Mouse (Mus musculus) CH12.LX (cell line): ENCODE data around the gene Gucy1b2. TPM values are rescaled to one million over a fixed set of nuclear protein-coding genes. Genes with fewer than 3 reads are reported as not detected.

Source experiments
- DNase-seq: peaks from one replicate; pipeline ENCODE4 v3.0.0-alpha.2; 2013; ENCODE audit errors: extremely low read depth
- H3K27ac ChIP-seq: 2 replicates; pipeline ENCODE4 v1.5.1; 2012; ENCODE audit warnings: low read depth, mild to moderate bottlenecking, control low read depth, moderate library complexity; ENCODE audit not compliant: insufficient read depth
- H3K27me3 ChIP-seq: replicated peaks from 2 replicates; pipeline ENCODE3; 2012; ENCODE audit warnings: inconsistent platforms
- H3K36me3 ChIP-seq, 2 experiments: replicated peaks in 1 of 2; 2 replicates each; pipeline versions ENCODE3 to v1.6.1; 2012; ENCODE audit warnings: inconsistent platforms in 1 of 2, low read length in 1 of 2, mild to moderate bottlenecking in 1 of 2, mixed read lengths in 1 of 2, moderate library complexity in 1 of 2; ENCODE audit not compliant: control insufficient read depth in 1 of 2, insufficient read depth in 1 of 2
- H3K4me1 ChIP-seq, 2 experiments: 2 replicates each; pipeline ENCODE4 v1.6.1; 2012; ENCODE audit warnings: inconsistent platforms in 1 of 2, moderate library complexity in 1 of 2; ENCODE audit not compliant: insufficient read depth in 2 of 2, control insufficient read depth in 1 of 2
- H3K4me2 ChIP-seq: 2 replicates; pipeline ENCODE4 v1.6.1; 2012; ENCODE audit warnings: low read depth, mild to moderate bottlenecking, control low read depth; ENCODE audit not compliant: poor library complexity, insufficient read depth, severe bottlenecking
- H3K4me3 ChIP-seq, 3 experiments: fragments of 150-350 bp in 1 of 3; sonication (generic) in 1 of 3; replicated peaks in 1 of 3; 2 replicates each; pipeline versions ENCODE3 to v1.5.1; 2011 to 2012; ENCODE audit warnings: low read depth in 2 of 3, low read length in 2 of 3, mild to moderate bottlenecking in 2 of 3, moderate library complexity in 2 of 3, control low read depth in 1 of 3, improper control_type of control experiment in 1 of 3, inconsistent platforms in 1 of 3, mixed read lengths in 1 of 3; ENCODE audit not compliant: poor library complexity in 1 of 3
- H3K79me2 ChIP-seq: replicated peaks from 2 replicates; pipeline ENCODE4 v1.6.1; 2012; ENCODE audit warnings: mild to moderate bottlenecking, moderate library complexity; ENCODE audit not compliant: control insufficient read depth, poor library complexity, insufficient read depth, severe bottlenecking; ENCODE audit errors: extremely low read depth
- H3K9ac ChIP-seq: 2 replicates; pipeline ENCODE4 v1.6.1; 2012; ENCODE audit warnings: low read depth, mild to moderate bottlenecking, control low read depth, moderate library complexity; ENCODE audit not compliant: insufficient read depth
- H3K9me3 ChIP-seq: replicated peaks from 2 replicates; pipeline ENCODE3; 2012; ENCODE audit warnings: low read length, inconsistent platforms, mixed read lengths
- CHD2 ChIP-seq: IDR thresholded peaks from 2 replicates; pipeline ENCODE4 v1.6.1; 2011; ENCODE audit warnings: low read length, improper control_type of control experiment
- CTCF ChIP-seq, 2 experiments: IDR thresholded peaks in 1 of 2; conservative IDR thresholded peaks in 1 of 2; 2 replicates each; pipeline ENCODE4 v1.5.1; 2011 to 2012; ENCODE audit warnings: low read depth in 2 of 2, low read length in 2 of 2, improper control_type of control experiment in 1 of 2, inconsistent platforms in 1 of 2, mild to moderate bottlenecking in 1 of 2, moderate library complexity in 1 of 2
- ELF1 ChIP-seq: IDR thresholded peaks from 2 replicates; pipeline ENCODE4 v1.6.1; 2014; ENCODE audit warnings: low read depth, mild to moderate bottlenecking, inconsistent platforms, low read length, improper control_type of control experiment
- ETS1 ChIP-seq: conservative IDR thresholded peaks from 2 replicates; pipeline ENCODE4 v1.6.1; 2012; ENCODE audit warnings: low read depth, mild to moderate bottlenecking, inconsistent platforms, low read length, improper control_type of control experiment, moderate library complexity
- IRF4 ChIP-seq: IDR thresholded peaks from 2 replicates; pipeline ENCODE4 v1.6.1; 2014; ENCODE audit warnings: low read depth, mild to moderate bottlenecking, inconsistent platforms, low read length, improper control_type of control experiment
- JUN ChIP-seq: IDR thresholded peaks from 2 replicates; pipeline ENCODE4 v1.6.1; 2011; ENCODE audit warnings: low read depth, mild to moderate bottlenecking, low read length, improper control_type of control experiment, moderate library complexity; ENCODE audit not compliant: insufficient read depth
- MAFK ChIP-seq: IDR thresholded peaks from 2 replicates; pipeline ENCODE4 v1.6.1; 2011; ENCODE audit warnings: low read length, improper control_type of control experiment; ENCODE audit not compliant: insufficient replicate concordance
- MAX ChIP-seq: IDR thresholded peaks from 2 replicates; pipeline ENCODE4 v1.6.1; 2011; ENCODE audit warnings: low read length, improper control_type of control experiment
- MAZ ChIP-seq: IDR thresholded peaks from 2 replicates; pipeline ENCODE4 v1.6.1; 2012; ENCODE audit warnings: low read depth, mild to moderate bottlenecking, inconsistent platforms, low read length, improper control_type of control experiment, moderate library complexity
- MXI1 ChIP-seq: IDR thresholded peaks from 2 replicates; pipeline ENCODE4 v1.6.1; 2011; ENCODE audit warnings: mild to moderate bottlenecking, low read depth, low read length, improper control_type of control experiment
- MYC ChIP-seq: IDR thresholded peaks from 2 replicates; pipeline ENCODE4 v1.6.1; 2011; ENCODE audit warnings: low read depth, mild to moderate bottlenecking, improper control_type of control experiment, low read length
- NELFE ChIP-seq: IDR thresholded peaks from 2 replicates; pipeline ENCODE4 v1.6.1; 2011; ENCODE audit warnings: low read depth, low read length, improper control_type of control experiment
- NRF1 ChIP-seq: IDR thresholded peaks from 2 replicates; pipeline ENCODE4 v1.6.1; 2014; ENCODE audit warnings: low read depth, mild to moderate bottlenecking, inconsistent platforms, low read length, improper control_type of control experiment, moderate library complexity
- POLR2A ChIP-seq: IDR thresholded peaks from 2 replicates; pipeline ENCODE4 v1.6.1; 2011; ENCODE audit warnings: low read depth, mild to moderate bottlenecking, improper control_type of control experiment, low read length
- POLR2AphosphoS2 ChIP-seq: IDR thresholded peaks from 2 replicates; pipeline ENCODE4 v1.6.1; 2011; ENCODE audit warnings: low read depth, low read length, improper control_type of control experiment
- RCOR1 ChIP-seq: conservative IDR thresholded peaks from 2 replicates; pipeline ENCODE4 v1.6.1; 2012; ENCODE audit warnings: low read depth, mild to moderate bottlenecking, inconsistent platforms, low read length, improper control_type of control experiment
- TCF12 ChIP-seq: IDR thresholded peaks from 2 replicates; pipeline ENCODE4 v1.6.1; 2014; ENCODE audit warnings: low read depth, mild to moderate bottlenecking, inconsistent platforms, low read length, improper control_type of control experiment
- USF1 ChIP-seq: IDR thresholded peaks from 2 replicates; pipeline ENCODE4 v1.6.1; 2014; ENCODE audit warnings: low read depth, mild to moderate bottlenecking, inconsistent platforms, low read length, improper control_type of control experiment
- USF2 ChIP-seq: conservative IDR thresholded peaks from 2 replicates; pipeline ENCODE4 v1.6.1; 2011; ENCODE audit warnings: low read depth, low read length, improper control_type of control experiment
- ZMIZ1 ChIP-seq: IDR thresholded peaks from 2 replicates; pipeline ENCODE4 v1.6.1; 2012; ENCODE audit warnings: low read depth, mild to moderate bottlenecking, inconsistent platforms, low read length, improper control_type of control experiment
- ZNF384 ChIP-seq: IDR thresholded peaks from 2 replicates; pipeline ENCODE4 v1.6.1; 2012; ENCODE audit warnings: low read depth, low read length, improper control_type of control experiment, inconsistent platforms
- dilution Hi-C: fragments of 300-500 bp; cut with MboI; formaldehyde crosslinking; loops from 2 replicates; pipeline ENCODE4 v1.14.3; 2020; ENCODE audit warnings: low sequenced_read_pairs; ENCODE audit not compliant: extremely low pct_unique_long_range_greater_than_20kb, extremely low pct_ligation_motif_present
- in situ Hi-C: fragments of 300-500 bp; cut with MboI; formaldehyde crosslinking; loops from 3 replicates; pipeline ENCODE4 v1.14.3; 2019; ENCODE audit warnings: low sequenced_read_pairs, low pct_ligation_motif_present, low pct_unique_long_range_greater_than_20kb, mixed read lengths
- polyA plus RNA-seq: library from polyadenylated mRNA; unstranded; fragments of >175 nt; gene quantifications from 2 replicates; pipeline ENCODE4 v1.2.1, GENCODE M21; 2012; ENCODE audit warnings: low read depth; ENCODE audit not compliant: insufficient read length
- total RNA-seq, 2 experiments: library from RNA; depleted of rRNA; stranded (reverse); fragments of 300-350 nt in 1 of 2; fragments of >200 nt in 1 of 2; gene quantifications; 2 replicates each; pipeline ENCODE4 v1.2.3; 2012 to 2014

The Gucy1b2 gene
- total and polyA plus RNA-seq, 3 experiments, result not detected

DNA sequence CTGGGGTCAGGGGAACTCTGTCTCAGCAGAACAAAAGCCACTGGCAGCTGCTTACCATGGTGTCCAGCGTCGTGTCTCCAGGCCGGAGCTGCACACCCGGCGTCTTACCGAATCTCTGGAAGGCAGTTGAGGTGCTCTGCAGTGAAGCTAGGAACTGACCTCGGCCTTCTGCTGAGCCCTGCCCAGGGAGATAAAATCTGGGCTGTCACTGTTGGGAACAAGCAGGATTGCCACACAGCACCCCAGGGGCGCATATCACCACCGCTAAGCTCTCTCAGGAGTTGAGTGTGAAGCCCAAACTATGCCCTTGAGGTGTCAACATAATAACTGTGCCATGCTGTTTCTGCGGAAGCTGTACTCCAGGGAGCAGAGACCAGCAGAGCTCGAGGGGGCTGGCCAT lies 2.8 kb downstream of the Gucy1b2 start:
- no peak overlapping the region for H3K4me3 ChIP-seq
- no peaks in the 10 kb centered on the region for H3K9me3 ChIP-seq
- no peak overlapping the region for H3K9ac ChIP-seq
- no peak overlapping the region for H3K4me2 ChIP-seq
- H3K79me2 ChIP-seq, result no peaks in the 10 kb centered on the region
- DNase-seq, result no peak
- no peaks in the 10 kb centered on the region for H3K4me1 ChIP-seq
- TF ChIP-seq MXI1, result no peak
- no peak for TF ChIP-seq RCOR1
- TF ChIP-seq IRF4, result no peak
- no peak for TF ChIP-seq MAX
- no peak for TF ChIP-seq ZMIZ1
- TF ChIP-seq NRF1, result no peak
- no peak for TF ChIP-seq MAZ
- no peak for TF ChIP-seq JUN
- TF ChIP-seq TCF12, result no peak
- TF ChIP-seq MAFK, result no peak
- no peak for TF ChIP-seq CTCF (conservative IDR thresholded peaks at IDR 0.05 in 1 of 2, IDR thresholded peaks at IDR 0.05 in 1 of 2; ENCODE audit: low read depth in 2 of 2, low read length in 2 of 2)
- no peak for TF ChIP-seq POLR2A
- no peak for TF ChIP-seq ZNF384
- no peak for TF ChIP-seq POLR2AphosphoS2
- TF ChIP-seq CHD2, result no peak
- no peak for TF ChIP-seq ELF1
- TF ChIP-seq NELFE, result no peak
- no peak for TF ChIP-seq ETS1
- no peak for TF ChIP-seq USF2
- no peak for TF ChIP-seq USF1
- no peak overlapping the region for H3K27ac ChIP-seq
- H3K36me3 ChIP-seq, result no peaks in the 10 kb centered on the region
- no peaks in the 10 kb centered on the region for H3K27me3 ChIP-seq
- dilution Hi-C loops, result no loop called here
- in situ Hi-C loops, result loop anchor here (25.0 kb wide), 3 partner anchors 366 to 891 kb away; partner anchors contain the start of gene Spryd7

DNA sequence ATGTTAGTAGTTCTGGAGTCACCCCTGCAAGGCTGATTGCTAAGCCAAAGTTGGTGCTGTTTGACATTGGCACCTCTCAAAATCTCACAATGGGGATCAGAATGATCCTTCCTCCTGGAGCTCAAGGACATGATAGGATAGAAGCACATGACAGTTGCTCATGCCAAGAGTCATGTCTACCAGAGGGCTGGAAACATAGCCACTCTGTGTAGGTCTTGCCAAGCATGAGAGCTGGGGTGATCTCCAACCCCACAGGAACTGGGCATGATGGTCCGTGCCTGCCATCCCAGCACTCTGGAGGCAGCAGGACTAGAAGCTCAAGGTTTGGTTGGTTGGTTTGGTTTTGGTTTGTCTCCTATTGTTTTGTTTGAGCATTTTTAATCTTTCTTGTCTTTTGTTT lies 5.4 kb downstream of the Gucy1b2 start:
- DNase-seq, result no peak
- Histone ChIP-seq H3K36me3 (no peaks in the 10 kb centered on the region), H3K9ac (no peak overlapping the region), H3K27me3 (peaks cover under 1% of the 10 kb centered on the region), H3K79me2 (no peaks in the 10 kb centered on the region), H3K4me1 (no peaks in the 10 kb centered on the region), H3K27ac (no peak overlapping the region), H3K9me3 (no peaks in the 10 kb centered on the region), H3K4me2 (no peak overlapping the region), H3K4me3 (no peak overlapping the region)
- TF ChIP-seq POLR2A (no peak), MYC (no peak)
- dilution Hi-C loops, result no loop called here
- in situ Hi-C loops, result loop anchor here (25.0 kb wide), 3 partner anchors 363 to 888 kb away; partner anchors contain the start of gene Spryd7
